Mouse (Mus musculus): ENCODE measurements around the gene Ubqln5.

The Ubqln5 gene

DNA sequence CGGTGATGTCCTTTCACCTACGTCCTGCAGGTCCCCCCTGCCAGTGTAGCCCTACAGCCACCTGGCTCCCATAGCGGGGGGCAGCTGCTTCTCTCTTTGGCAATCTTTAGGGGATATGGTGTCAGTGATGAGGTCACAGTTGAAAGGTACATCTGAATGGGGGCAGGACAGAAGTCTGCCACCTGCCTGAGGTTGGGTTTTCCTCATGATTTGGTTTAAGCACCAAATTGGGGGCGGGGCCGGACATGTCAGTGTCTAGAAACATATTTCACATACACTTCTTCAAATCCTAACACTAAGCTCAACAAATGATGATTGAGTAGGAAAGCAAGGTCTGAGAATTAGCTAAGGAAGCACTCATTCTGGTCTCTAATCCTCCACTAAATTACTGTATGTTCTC is at the start of gene Ubqln5:
Gene Ubqln5, minus strand, starts transcription at position 101 of the 400 bp plus-strand sequence.
- DNase-seq (ENCODE audit: low spot score in 2 of 2): no peak

GRCm38 (mm10) chr7:104179074-104179473 is 49.4 kb upstream of the Ubqln5 start:
- DNase-seq (ENCODE audit: low spot score in 2 of 2): no peak

- no peak for DNase-seq (ENCODE audit: low spot score in 2 of 2)
Measured at GRCm38 (mm10) chr7:104178422-104179054, 48.9 kb upstream of the Ubqln5 start.

DNA sequence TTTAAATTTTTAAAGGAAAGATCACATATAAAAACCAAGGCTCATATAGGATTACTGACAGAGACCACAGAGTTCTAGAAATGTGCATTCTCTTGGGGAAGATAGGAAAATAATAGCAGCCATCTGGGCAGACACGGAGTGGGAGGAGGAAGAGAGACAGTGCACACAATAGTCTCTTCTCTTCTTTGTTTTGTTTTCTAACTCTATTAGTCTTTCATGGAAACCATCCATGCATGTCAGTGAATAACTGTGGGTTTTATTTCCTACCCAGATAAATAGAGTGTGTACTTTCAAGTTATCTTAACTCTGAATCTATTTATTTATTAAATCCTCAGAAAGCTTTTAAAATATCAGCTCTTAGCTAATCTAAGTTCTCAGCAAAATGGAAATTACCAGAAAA is 45.5 kb upstream of the Ubqln5 start:
- no peak for DNase-seq (ENCODE audit: low spot score in 2 of 2)

DNA sequence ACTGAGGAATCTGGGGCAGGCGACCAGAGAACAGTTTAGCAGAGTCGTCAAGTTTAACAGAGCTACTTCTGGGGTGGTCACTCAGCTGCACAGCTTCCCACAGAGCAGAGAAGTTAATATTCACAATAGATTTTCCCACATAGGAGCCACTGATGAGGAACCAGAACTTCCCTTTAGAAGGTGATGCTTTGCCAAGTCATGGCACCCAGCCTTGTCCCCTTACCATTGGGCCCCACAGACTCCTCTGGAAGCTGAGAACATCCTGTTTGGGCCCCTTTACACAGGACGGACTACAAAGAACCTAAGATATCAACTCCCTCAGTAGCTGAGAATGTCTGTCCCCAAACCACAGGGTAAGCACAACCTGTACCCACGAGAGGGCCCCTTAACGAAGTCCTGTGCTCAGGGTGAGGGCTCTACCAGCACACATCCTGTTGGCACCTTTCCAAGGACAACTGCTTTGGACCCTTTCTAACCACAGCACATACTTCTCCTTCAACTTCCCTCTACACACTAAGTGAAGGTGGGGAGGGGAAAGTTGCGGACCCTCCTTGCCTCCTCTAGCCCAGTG is 40.1 kb upstream of the Ubqln5 start:
- no peak for DNase-seq (ENCODE audit: low spot score in 2 of 2)

GRCm38 (mm10) chr7:104167105-104167504 is 37.5 kb upstream of the Ubqln5 start:
- DNase-seq (ENCODE audit: low spot score in 2 of 2): no peak

GRCm38 (mm10) chr7:104150456-104150855 is 20.8 kb upstream of the Ubqln5 start, which contains the start of gene Ubqlnl:
Gene Ubqlnl, minus strand, starts transcription at chr7:104150556.
- no peak for DNase-seq (ENCODE audit: low spot score in 2 of 2)

DNA sequence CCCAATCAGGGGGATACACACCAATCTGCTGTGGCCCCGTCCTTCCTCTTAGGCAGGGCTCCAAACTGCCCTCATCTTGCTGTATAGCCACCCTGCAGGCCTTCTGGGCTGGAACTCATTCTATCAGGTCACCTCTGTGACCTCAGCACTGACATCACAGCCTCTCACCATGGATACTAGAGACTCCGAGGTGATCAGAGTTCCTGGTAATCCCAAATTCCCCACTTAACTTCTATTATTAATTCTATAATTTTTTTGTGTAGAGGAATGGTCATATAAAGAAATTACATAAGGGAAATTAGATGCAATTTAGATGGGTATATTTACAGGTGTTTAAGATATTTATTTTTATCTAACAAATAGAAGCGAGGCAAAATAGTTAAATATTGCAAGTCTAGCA is 13.6 kb upstream of the Ubqln5 start, which contains the start of gene Ubqln3:
Gene Ubqln3, minus strand, starts transcription at position 101 of the 400 bp plus-strand sequence.
- no peak for DNase-seq (ENCODE audit: low spot score in 2 of 2)

- no peak for DNase-seq (ENCODE audit: low spot score in 2 of 2)
Measured at GRCm38 (mm10) chr7:104137305-104137704, 7.7 kb upstream of the Ubqln5 start, which contains the start of gene Olfr643. Gene Olfr643, minus strand, starts transcription at chr7:104137405.

- DNase-seq (ENCODE audit: low spot score in 2 of 2): no peak
Measured at GRCm38 (mm10) chr7:104104757-104104972, 25.0 kb downstream of the Ubqln5 start, which contains the start of gene Olfr646. Gene Olfr646, plus strand, starts transcription at chr7:104104873.

GRCm38 (mm10) chr7:104103913-104104756 is 25.5 kb downstream of the Ubqln5 start:
- no peak for DNase-seq (ENCODE audit: low spot score in 2 of 2)

- DNase-seq (ENCODE audit: low spot score in 2 of 2): no peak
Measured at GRCm38 (mm10) chr7:104085365-104085764, 44.3 kb downstream of the Ubqln5 start, which contains the start of gene Olfr645. Gene Olfr645, minus strand, starts transcription at chr7:104085465.

Measured in spleen, postnatal 14 days (tissue).